Mouse (Mus musculus): ENCODE data around the gene Fdx1.

DNA sequence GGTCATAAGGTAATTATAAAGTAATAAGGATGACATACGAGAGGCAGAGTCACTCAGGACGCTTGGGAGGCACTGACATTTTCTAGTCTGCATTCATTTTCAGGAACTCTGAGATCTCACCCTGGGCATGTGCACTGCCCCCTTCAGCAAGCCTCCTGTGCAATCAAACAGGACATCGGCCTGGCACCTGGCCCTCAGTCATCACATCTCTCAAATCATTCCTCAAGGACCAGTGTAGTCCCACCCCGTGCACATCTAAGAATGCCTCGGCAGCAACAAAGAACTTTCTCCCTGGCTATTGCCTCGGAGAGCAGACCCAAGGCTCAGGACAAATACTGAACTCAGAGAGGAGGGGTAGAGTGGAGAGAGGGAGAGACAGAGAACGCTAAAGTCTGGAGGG is 34.7 kb downstream of the Fdx1 start:
- TF ChIP-seq CTCF (IDR thresholded peaks at IDR 0.05; ENCODE audit: low read depth, low read length) (no peak), POLR2A (IDR thresholded peaks at IDR 0.05; ENCODE audit: borderline replicate concordance, low read depth, low read length) (no peak)
